ENCODE assay signal across 34 mouse cellular contexts in genomic region chr2:52530521-52530920, GRCm38 (mm10).
"Had no signal": no experiment of that assay in that cellular context is flagged by ENCODE, and none has a peak within 500 bp of the region (broad histone marks: within the 10 kb centered on the region; RNA-seq: fewer than 3 reads in every experiment).

No protein-coding gene starts in this region.

- H3K27ac ChIP-seq: heart, embryonic 10.5 days; heart, embryonic 13.5 days; heart, embryonic 15.5 days; hindbrain, embryonic 10.5 days; hindbrain, embryonic 12.5 days; hindbrain, embryonic 13.5 days; hindbrain, embryonic 14.5 days; hindbrain, embryonic 15.5 days; hindbrain, postnatal 0 days; intestine, embryonic 15.5 days; kidney, embryonic 15.5 days; kidney, postnatal 0 days; layer of hippocampus, adult 2 months; left cerebral cortex, adult 2 months had no signal

- H3K27me3 ChIP-seq: heart, embryonic 15.5 days; hindbrain, embryonic 12.5 days; hindbrain, embryonic 13.5 days; hindbrain, embryonic 15.5 days; intestine, embryonic 15.5 days; kidney, embryonic 15.5 days had no signal

- ATAC-seq: hindbrain, embryonic 16.5 days; hindbrain, postnatal 0 days; inflammation-experienced regulatory T-cells, adult 6 months; intestine, embryonic 15.5 days; intestine, embryonic 16.5 days; intestine, postnatal 0 days had no signal

- H3K9ac ChIP-seq: heart, embryonic 13.5 days; heart, embryonic 15.5 days; hindbrain, embryonic 12.5 days; hindbrain, embryonic 13.5 days; hindbrain, embryonic 14.5 days; hindbrain, embryonic 15.5 days; intestine, embryonic 15.5 days; kidney, embryonic 15.5 days had no signal

- H3K4me1 ChIP-seq: heart, embryonic 10.5 days; heart, embryonic 15.5 days; hindbrain, embryonic 10.5 days; hindbrain, embryonic 12.5 days; hindbrain, embryonic 13.5 days; hindbrain, embryonic 15.5 days; intestine, embryonic 15.5 days; kidney, embryonic 15.5 days had no signal

- H3K4me2 ChIP-seq: heart, embryonic 11.5 days; heart, embryonic 13.5 days; heart, embryonic 15.5 days; hindbrain, embryonic 12.5 days; hindbrain, embryonic 13.5 days; hindbrain, embryonic 14.5 days; hindbrain, embryonic 15.5 days; intestine, embryonic 15.5 days; kidney, embryonic 15.5 days had no signal

- H3K36me3 ChIP-seq: heart, embryonic 10.5 days; heart, embryonic 13.5 days; heart, embryonic 15.5 days; hindbrain, embryonic 10.5 days; hindbrain, embryonic 12.5 days; hindbrain, embryonic 15.5 days; intestine, embryonic 15.5 days; kidney, embryonic 15.5 days had no signal

- DNase-seq: heart, postnatal 10 days; heart, postnatal 14 days; heart, postnatal 4 days; kidney, adult 11 months; kidney, adult 18-20 months; kidney, adult 2 months; kidney, adult 8-10 months; kidney, adult 9 months; kidney, postnatal 10 days; kidney, postnatal 14 days; kidney, postnatal 25 days; kidney, postnatal 36 days; kidney, postnatal 4 days; layer of hippocampus, adult 9-11 months; layer of hippocampus, postnatal 36 days had no signal

- H3K4me3 ChIP-seq: heart, embryonic 10.5 days; heart, embryonic 13.5 days; heart, embryonic 15.5 days; hindbrain, embryonic 10.5 days; hindbrain, embryonic 12.5 days; hindbrain, embryonic 13.5 days; hindbrain, embryonic 15.5 days; intestine, embryonic 15.5 days; kidney, embryonic 15.5 days; layer of hippocampus, adult 2 months; left cerebral cortex, adult 2 months had no signal

- H3K9me3 ChIP-seq: heart, embryonic 10.5 days; heart, embryonic 13.5 days; heart, embryonic 15.5 days; hindbrain, embryonic 10.5 days; hindbrain, embryonic 12.5 days; hindbrain, embryonic 13.5 days; hindbrain, embryonic 15.5 days; intestine, embryonic 15.5 days; kidney, embryonic 15.5 days had no signal
